Mouse (Mus musculus) CH12.LX (cell line): ENCODE measurements around the gene Spty2d1.

Source experiments
- CTCF ChIP-seq, 2 experiments: IDR thresholded peaks in 1 of 2; conservative IDR thresholded peaks in 1 of 2; 2 replicates each; pipeline ENCODE4 v1.5.1; 2011 to 2012; ENCODE audit warnings: low read depth in 2 of 2, low read length in 2 of 2, improper control_type of control experiment in 1 of 2, inconsistent platforms in 1 of 2, mild to moderate bottlenecking in 1 of 2, moderate library complexity in 1 of 2
- MAFK ChIP-seq: IDR thresholded peaks from 2 replicates; pipeline ENCODE4 v1.6.1; 2011; ENCODE audit warnings: low read length, improper control_type of control experiment; ENCODE audit not compliant: insufficient replicate concordance
- NRF1 ChIP-seq: IDR thresholded peaks from 2 replicates; pipeline ENCODE4 v1.6.1; 2014; ENCODE audit warnings: low read depth, mild to moderate bottlenecking, inconsistent platforms, low read length, improper control_type of control experiment, moderate library complexity
- POLR2A ChIP-seq: IDR thresholded peaks from 2 replicates; pipeline ENCODE4 v1.6.1; 2011; ENCODE audit warnings: low read depth, mild to moderate bottlenecking, improper control_type of control experiment, low read length
- RCOR1 ChIP-seq: conservative IDR thresholded peaks from 2 replicates; pipeline ENCODE4 v1.6.1; 2012; ENCODE audit warnings: low read depth, mild to moderate bottlenecking, inconsistent platforms, low read length, improper control_type of control experiment
- USF1 ChIP-seq: IDR thresholded peaks from 2 replicates; pipeline ENCODE4 v1.6.1; 2014; ENCODE audit warnings: low read depth, mild to moderate bottlenecking, inconsistent platforms, low read length, improper control_type of control experiment

DNA sequence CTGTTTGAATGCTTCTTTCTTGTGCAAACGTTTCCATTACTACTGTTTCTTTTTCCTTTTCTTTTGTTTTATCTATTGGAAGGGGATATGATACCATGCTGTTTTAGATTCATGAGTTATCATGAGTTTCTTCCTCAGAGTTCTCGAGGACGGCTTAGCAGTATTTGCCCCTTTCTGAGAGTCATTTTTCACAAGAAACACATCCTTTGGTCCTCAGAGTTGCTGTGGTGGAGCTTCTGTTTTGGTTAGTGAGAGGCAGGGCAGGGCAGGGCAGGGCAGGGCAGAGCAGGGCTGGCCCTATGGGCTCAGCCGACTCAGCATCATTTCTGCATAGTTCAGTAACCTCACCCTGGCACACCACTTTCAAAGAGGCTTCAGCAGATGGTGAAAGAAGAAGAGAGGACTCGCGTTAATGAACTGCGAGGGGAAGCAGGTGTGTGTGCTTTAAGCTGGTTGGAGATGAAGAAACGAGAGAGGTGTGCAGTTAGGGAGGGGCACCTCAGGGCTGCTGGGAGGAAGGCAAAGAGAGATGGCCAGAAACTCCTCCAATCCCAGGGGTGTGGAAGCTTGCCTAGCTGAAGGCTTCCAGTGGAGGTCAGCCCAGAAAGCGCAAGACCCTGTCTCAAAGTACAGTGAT, 5.0 kb upstream of the Spty2d1 start:
- TF ChIP-seq POLR2A (no peak), USF1 (no peak), CTCF (conservative IDR thresholded peaks at IDR 0.05 in 1 of 2, IDR thresholded peaks at IDR 0.05 in 1 of 2; ENCODE audit: low read depth in 2 of 2, low read length in 2 of 2) (no peak), MAFK (0 out of 2 replicates have a peak, but pooled peaks have one; percentile 59), NRF1 (no peak), RCOR1 (no peak)
